In the genomic region with DNA sequence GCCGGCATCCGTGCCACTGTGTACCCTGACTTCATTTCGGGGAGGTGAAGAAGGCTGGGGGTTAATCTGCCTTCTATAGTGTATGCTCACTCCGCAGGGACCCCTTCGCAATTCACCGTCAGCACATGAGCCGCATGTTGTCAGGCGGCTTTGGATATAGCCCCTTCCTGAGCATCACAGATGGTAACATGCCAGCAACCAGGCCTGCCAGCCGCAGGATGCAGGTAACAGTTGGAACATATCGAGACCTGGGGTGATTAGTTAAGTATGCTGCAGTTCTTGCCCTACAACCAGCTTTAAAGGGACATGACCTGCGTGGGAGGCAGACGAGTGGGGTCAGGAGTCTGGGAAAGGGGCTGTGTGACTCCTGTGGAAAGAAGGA, we compare ENCODE assay signal across 8 mouse cellular contexts. TPM values are rescaled to one million over a fixed set of nuclear protein-coding genes. Genes with fewer than 3 reads are reported as not detected.
DNase-seq lines count a peak whose midpoint lies in the region; ATAC-seq and TF ChIP-seq lines count a peak whose summit lies in the region.

No protein-coding gene starts in this region.

- peak overlapping the region; percentile 97 for H3K9ac ChIP-seq in limb, embryonic 12.5 days (replicated peaks)
- peak overlapping the region; percentile 98 for H3K9ac ChIP-seq in stomach, embryonic 16.5 days (ENCODE audit: low read length)

- H3K27ac ChIP-seq in spleen, adult 2 months (ENCODE audit: insufficient read depth, low read length): no peak overlapping the region
- peak overlapping the region; percentile 97 for H3K27ac ChIP-seq in limb, embryonic 12.5 days
- H3K27ac ChIP-seq in stomach, embryonic 16.5 days (ENCODE audit: low read length): peak overlapping the region; percentile 98

- peaks cover 11% of the 10 kb centered on the region for H3K36me3 ChIP-seq in spleen, adult 2 months (ENCODE audit: control insufficient read depth, insufficient read depth, low read length)
- peaks cover 46% of the 10 kb centered on the region for H3K36me3 ChIP-seq in limb, embryonic 12.5 days
- peaks cover 13% of the 10 kb centered on the region; the same call in 1 of the 2 replicates for H3K36me3 ChIP-seq in stomach, embryonic 16.5 days (ENCODE audit: control insufficient read depth, insufficient read depth, low read length)

- 77% methylated on average over 12 of the region's 12 CpGs for WGBS in spleen, adult 2 months
- 46% methylated on average over 12 of the region's 12 CpGs for WGBS in limb, embryonic 12.5 days
- WGBS in stomach, embryonic 16.5 days: 33% methylated on average over 12 of the region's 12 CpGs

- H3K9me3 ChIP-seq in limb, embryonic 12.5 days: no peaks in the 10 kb centered on the region
- H3K9me3 ChIP-seq in stomach, embryonic 16.5 days (replicated peaks; ENCODE audit: control insufficient read depth, low read length): no peaks in the 10 kb centered on the region; the same call in 1 of the 2 replicates

- DNase-seq in cerebellum, adult 9-11 months: peak; percentile 71
- no peak for DNase-seq in cerebellum, adult 11 months
- DNase-seq in spleen, adult 2 months (ENCODE audit: low read depth in 1 of 2, low spot score in 2 of 2): no peak
- DNase-seq in spleen, postnatal 4 days (ENCODE audit: low spot score in 2 of 2): no peak
- no peak for DNase-seq in layer of hippocampus, postnatal 10 days (ENCODE audit: low spot score in 2 of 2)
- DNase-seq in right cerebral cortex, postnatal 36 days (ENCODE audit: low spot score in 2 of 2): no peak

- no peaks in the 10 kb centered on the region for H3K27me3 ChIP-seq in spleen, adult 2 months (ENCODE audit: control insufficient read depth, insufficient read depth, low read length)
- H3K27me3 ChIP-seq in limb, embryonic 12.5 days: no peaks in the 10 kb centered on the region
- H3K27me3 ChIP-seq in stomach, embryonic 16.5 days (ENCODE audit: control insufficient read depth, insufficient read depth, low read length): no peaks in the 10 kb centered on the region

- H3K4me2 ChIP-seq in limb, embryonic 12.5 days: peak overlapping the region; percentile 90
- H3K4me2 ChIP-seq in stomach, embryonic 16.5 days (ENCODE audit: low read depth, low read length): peak overlapping the region; percentile 97

- peaks cover 6% of the 10 kb centered on the region; the same call in 1 of the 2 replicates for H3K4me1 ChIP-seq in spleen, adult 2 months (ENCODE audit: control insufficient read depth, insufficient read depth, insufficient read length)
- peaks cover 22% of the 10 kb centered on the region for H3K4me1 ChIP-seq in limb, embryonic 12.5 days (replicated peaks)
- peaks cover 22% of the 10 kb centered on the region for H3K4me1 ChIP-seq in stomach, embryonic 16.5 days (ENCODE audit: control insufficient read depth, insufficient read depth, low read length)

- H3K4me3 ChIP-seq in spleen, adult 2 months (ENCODE audit: extremely low read depth, insufficient read depth, insufficient read length): peak overlapping the region; percentile 76; the same call in 1 of the 2 replicates
- peak overlapping the region; percentile 93 for H3K4me3 ChIP-seq in limb, embryonic 12.5 days (replicated peaks)
- H3K4me3 ChIP-seq in stomach, embryonic 16.5 days (replicated peaks; ENCODE audit: low read length): peak overlapping the region; percentile 96

- no peak for TF ChIP-seq CTCF in spleen, adult 2 months (IDR thresholded peaks at IDR 0.05; ENCODE audit: extremely low read depth, insufficient read depth, insufficient read length, insufficient replicate concordance)

- ATAC-seq in limb, embryonic 12.5 days (ENCODE audit: insufficient number of reproducible peaks, insufficient read depth, low FRiP score, low TSS enrichment, low read depth): no peak
- ATAC-seq in stomach, embryonic 16.5 days (ENCODE audit: insufficient read depth, low FRiP score): no peak

- no peak for TF ChIP-seq POLR2A in spleen, adult 2 months (IDR thresholded peaks at IDR 0.05; ENCODE audit: low read depth, low read length)

RNA-seq across cellular contexts. Expression of gene Mlf2, which starts 1.1 kb away (rescaled TPM):
- 125 and 140 TPM in 2 replicates for polyA plus RNA-seq in spleen, adult 2 months (2012; rRNA removed)
- polyA plus RNA-seq in limb, embryonic 12.5 days (2016; fragmentation: Nextera tagmentation; extraction: Ambion mirVana): 401 and 407 TPM in 2 replicates
- polyA plus RNA-seq in stomach, embryonic 16.5 days (2015; fragmentation: Nextera tagmentation; extraction: Ambion mirVana): 283 and 299 TPM in 2 replicates
- total RNA-seq in layer of hippocampus, postnatal 10 days (2021): 100 to 1,000 TPM; 609 to 620 TPM

RNA-seq across cellular contexts. Expression of gene Ptms, which starts 12.4 kb away (rescaled TPM):
- polyA plus RNA-seq in spleen, adult 2 months (2012; rRNA removed): 450 and 549 TPM in 2 replicates
- polyA plus RNA-seq in limb, embryonic 12.5 days (2016; fragmentation: Nextera tagmentation; extraction: Ambion mirVana): 325 and 346 TPM in 2 replicates
- polyA plus RNA-seq in stomach, embryonic 16.5 days (2015; fragmentation: Nextera tagmentation; extraction: Ambion mirVana): 177 and 180 TPM in 2 replicates
- 1,000 to 10,000 TPM; 1,413 to 1,419 TPM for total RNA-seq in layer of hippocampus, postnatal 10 days (2021)

RNA-seq across cellular contexts. Expression of gene Lag3, which starts 20.8 kb away (rescaled TPM):
- polyA plus RNA-seq in spleen, adult 2 months (2012; rRNA removed): 10.9 and 18.2 TPM in 2 replicates
- polyA plus RNA-seq in limb, embryonic 12.5 days (2016; fragmentation: Nextera tagmentation; extraction: Ambion mirVana): 2.2 TPM in 2 replicates
- 1.2 and 1.3 TPM in 2 replicates for polyA plus RNA-seq in stomach, embryonic 16.5 days (2015; fragmentation: Nextera tagmentation; extraction: Ambion mirVana)
- 1 to 10 TPM; 1.2 to 2.1 TPM for total RNA-seq in layer of hippocampus, postnatal 10 days (2021)

RNA-seq across cellular contexts. Expression of gene Cops7a, which starts 33.0 kb away (rescaled TPM):
- polyA plus RNA-seq in spleen, adult 2 months (2012; rRNA removed): 106 and 116 TPM in 2 replicates
- 114 and 124 TPM in 2 replicates for polyA plus RNA-seq in limb, embryonic 12.5 days (2016; fragmentation: Nextera tagmentation; extraction: Ambion mirVana)
- 140 and 156 TPM in 2 replicates for polyA plus RNA-seq in stomach, embryonic 16.5 days (2015; fragmentation: Nextera tagmentation; extraction: Ambion mirVana)
- 100 to 1,000 TPM in 1 of 2 experiments, 10 to 100 TPM in 1; 97.7 to 101 TPM for total RNA-seq in layer of hippocampus, postnatal 10 days (2021)

RNA-seq across cellular contexts. Expression of gene Cd4, which starts 44.3 kb away (rescaled TPM):
- 34.2 and 35.9 TPM in 2 replicates for polyA plus RNA-seq in spleen, adult 2 months (2012; rRNA removed)
- 0.15 TPM in 1 of 2 replicates, not detected in the other for polyA plus RNA-seq in limb, embryonic 12.5 days (2016; fragmentation: Nextera tagmentation; extraction: Ambion mirVana)
- 0.46 TPM in 2 replicates for polyA plus RNA-seq in stomach, embryonic 16.5 days (2015; fragmentation: Nextera tagmentation; extraction: Ambion mirVana)
- total RNA-seq in layer of hippocampus, postnatal 10 days (2021): 1 to 10 TPM in 1 of 2 experiments, under 1 TPM in 1; 0.62 to 1.0 TPM
